Mouse (Mus musculus) hindbrain, postnatal 0 days (tissue): ENCODE results near the gene Zfp219. TPM values are rescaled to one million over a fixed set of nuclear protein-coding genes. Genes with fewer than 3 reads are reported as not detected.

Experiments
- ATAC-seq: fragments of 200-750 bp; cut with Nextera tagmentation; 2 replicates; pipeline ENCODE4 v1.8.0; 2017; ENCODE audit warnings: mild to moderate bottlenecking, moderate TSS enrichment, moderate library complexity
- DNase-seq: peaks from one replicate; pipeline ENCODE4 v3.0.0-alpha.2; 2015; ENCODE audit warnings: low spot score
- H3K27ac ChIP-seq: fragments of 300-500 bp; sonication (generic); 2 replicates; pipeline ENCODE4 v1.5.1; 2014; ENCODE audit warnings: mild to moderate bottlenecking
- H3K27me3 ChIP-seq: fragments of 300-500 bp; sonication (generic); 2 replicates; pipeline ENCODE4 v1.6.1; 2014; ENCODE audit warnings: low read length, mixed read lengths; ENCODE audit not compliant: insufficient read depth
- H3K36me3 ChIP-seq: fragments of 300-500 bp; sonication (generic); 2 replicates; pipeline ENCODE4 v1.6.1; 2014; ENCODE audit warnings: low read length, mixed read lengths; ENCODE audit not compliant: insufficient read depth
- H3K4me1 ChIP-seq: fragments of 300-500 bp; sonication (generic); 2 replicates; pipeline ENCODE4 v1.6.1; 2014; ENCODE audit warnings: antibody characterized with exemption, low read length, mixed read lengths; ENCODE audit not compliant: insufficient read depth
- H3K4me2 ChIP-seq: fragments of 300-500 bp; sonication (generic); 2 replicates; pipeline ENCODE4 v1.6.1; 2014; ENCODE audit warnings: low read depth, mild to moderate bottlenecking, low read length, moderate library complexity, mixed read lengths
- H3K4me3 ChIP-seq: fragments of 300-500 bp; sonication (generic); 2 replicates; pipeline ENCODE4 v1.5.1; 2014; ENCODE audit warnings: low read length
- H3K9ac ChIP-seq: fragments of 300-500 bp; sonication (generic); replicated peaks from 2 replicates; pipeline ENCODE4 v1.6.1; 2014; ENCODE audit warnings: mild to moderate bottlenecking, low read length, moderate library complexity, mixed read lengths
- H3K9me3 ChIP-seq: fragments of 300-500 bp; sonication (generic); 2 replicates; pipeline ENCODE4 v1.6.1; 2016; ENCODE audit warnings: low read length, mixed read lengths
- CTCF ChIP-seq: IDR thresholded peaks from 2 replicates; pipeline ENCODE4 v1.5.1; 2016; ENCODE audit warnings: antibody characterized with exemption, control low read depth, low read depth
- WGBS: fragments of 180-500 bp; shearing (Covaris S2); extraction: QIAGEN DNeasy Blood & Tissue Kit; methylation state at CpG from one replicate; pipeline ENCODE4 v1.1.7; 2014; 5-methylcytosine and 5-hydroxymethylcytosine counted together
- polyA plus RNA-seq: library from polyadenylated mRNA; unstranded; fragments of >200 nt; fragmentation: Nextera tagmentation; extraction: Ambion mirVana; gene quantifications from 2 replicates; pipeline ENCODE4 v1.2.1, GENCODE M21; 2015
- total RNA-seq: library from RNA; depleted of rRNA; stranded (reverse); fragments of >200 nt; gene quantifications from 2 replicates; pipeline ENCODE4 v1.2.3, GENCODE M21; 2014

Zfp219 gene
- total and polyA plus RNA-seq, 2 experiments from 2014 or later: 25.8 to 91.7 TPM

GRCm38 (mm10) chr14:52022709-52023459 is 2.4 kb upstream of the Zfp219 start:
- DNase-seq (peak; percentile 94), ATAC-seq (peak; percentile 59)
- Histone ChIP-seq H3K27ac (peak overlapping the region; percentile 82), H3K4me1 (peaks cover 20% of the 10 kb centered on the region; the same call in 1 of the 2 replicates), H3K9me3 (no peaks in the 10 kb centered on the region), H3K27me3 (no peaks in the 10 kb centered on the region), H3K36me3 (no peaks in the 10 kb centered on the region), H3K4me2 (peak overlapping the region; percentile 55), H3K4me3 (peak overlapping the region; percentile 15), H3K9ac (peak overlapping the region; percentile 35; the same call in 1 of the 2 replicates)
- 3% methylated on average over 23 of the region's 23 CpGs for WGBS
- TF ChIP-seq CTCF: peak; percentile 76

DNA sequence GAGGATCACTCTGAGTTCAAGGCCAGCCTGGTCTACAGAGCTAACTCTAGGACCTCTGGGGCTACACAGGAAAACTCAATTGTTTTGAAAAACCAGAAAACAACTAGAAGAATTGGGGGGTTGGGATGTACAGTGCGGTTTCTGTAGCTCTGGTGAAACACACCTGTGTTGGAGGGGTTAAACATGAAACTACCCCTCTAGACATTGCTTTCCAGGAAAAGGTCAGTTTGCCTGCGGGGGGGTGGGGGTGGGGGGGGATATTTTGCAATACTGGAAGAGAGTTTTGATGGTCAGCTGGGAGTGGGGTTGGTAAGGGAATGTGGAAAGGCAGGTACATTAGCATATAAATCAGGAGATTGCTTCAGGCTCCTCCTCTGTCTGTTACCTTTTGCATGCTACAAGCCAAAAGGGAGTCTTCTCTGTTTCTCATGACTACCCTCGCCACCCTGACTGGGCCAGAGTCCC is 1.7 kb upstream of the Zfp219 start:
- TF ChIP-seq CTCF: no peak
- Histone ChIP-seq H3K9ac (no peak overlapping the region), H3K27ac (peak overlapping the region; percentile 82), H3K4me3 (no peak overlapping the region), H3K9me3 (no peaks in the 10 kb centered on the region), H3K4me1 (peaks cover 20% of the 10 kb centered on the region; the same call in 1 of the 2 replicates), H3K4me2 (peak overlapping the region; percentile 55), H3K27me3 (no peaks in the 10 kb centered on the region), H3K36me3 (no peaks in the 10 kb centered on the region)
- no peak for ATAC-seq
- DNase-seq: no peak
- WGBS: 60% methylated on average over 3 of the region's 3 CpGs

GRCm38 (mm10) chr14:52021568-52022212 is 1.2 kb upstream of the Zfp219 start:
- Histone ChIP-seq H3K4me1 (peaks cover 20% of the 10 kb centered on the region; the same call in 1 of the 2 replicates), H3K9ac (no peak overlapping the region), H3K36me3 (no peaks in the 10 kb centered on the region), H3K9me3 (no peaks in the 10 kb centered on the region), H3K4me3 (no peak overlapping the region), H3K27ac (0 out of 2 replicates have a peak overlapping the region, but pooled peaks have one; percentile 99), H3K27me3 (no peaks in the 10 kb centered on the region), H3K4me2 (no peak overlapping the region; the same call in 1 of the 2 replicates)
- TF ChIP-seq CTCF: no peak
- ATAC-seq (no peak), DNase-seq (no peak)
- WGBS: 89% methylated on average over 8 of the region's 8 CpGs

DNA sequence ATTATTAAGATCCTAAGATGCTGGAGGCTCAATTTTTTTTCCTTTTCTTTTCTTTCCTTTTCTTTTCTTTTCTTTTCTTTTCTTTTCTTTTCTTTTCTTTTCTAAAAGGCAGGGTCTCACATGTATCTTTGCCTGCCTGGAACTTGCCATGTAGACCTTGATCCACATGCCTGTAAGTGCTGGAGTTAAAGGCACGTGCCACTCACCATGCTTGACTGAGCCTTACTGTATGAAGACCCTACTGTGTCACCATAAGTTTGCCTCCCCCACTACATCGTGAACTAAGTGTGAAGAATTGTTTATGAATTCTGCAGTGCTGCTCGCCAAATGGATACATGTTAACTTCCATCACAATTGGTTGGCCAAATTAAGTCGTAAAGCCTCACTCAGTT is 601 bp upstream of the Zfp219 start:
- H3K36me3 ChIP-seq: no peaks in the 10 kb centered on the region
- H3K9ac ChIP-seq: peak overlapping the region; percentile 96; the same call in 1 of the 2 replicates
- ATAC-seq (no peak), DNase-seq (no peak)
- no peaks in the 10 kb centered on the region for H3K9me3 ChIP-seq
- H3K4me3 ChIP-seq: no peak overlapping the region
- TF ChIP-seq CTCF: no peak
- peak overlapping the region; percentile 73 for H3K4me2 ChIP-seq
- WGBS: 49% methylated on average over 4 of the region's 4 CpGs
- H3K27me3 ChIP-seq: no peaks in the 10 kb centered on the region
- peak overlapping the region; percentile 99 for H3K27ac ChIP-seq
- peaks cover 24% of the 10 kb centered on the region; the same call in 1 of the 2 replicates for H3K4me1 ChIP-seq

DNA sequence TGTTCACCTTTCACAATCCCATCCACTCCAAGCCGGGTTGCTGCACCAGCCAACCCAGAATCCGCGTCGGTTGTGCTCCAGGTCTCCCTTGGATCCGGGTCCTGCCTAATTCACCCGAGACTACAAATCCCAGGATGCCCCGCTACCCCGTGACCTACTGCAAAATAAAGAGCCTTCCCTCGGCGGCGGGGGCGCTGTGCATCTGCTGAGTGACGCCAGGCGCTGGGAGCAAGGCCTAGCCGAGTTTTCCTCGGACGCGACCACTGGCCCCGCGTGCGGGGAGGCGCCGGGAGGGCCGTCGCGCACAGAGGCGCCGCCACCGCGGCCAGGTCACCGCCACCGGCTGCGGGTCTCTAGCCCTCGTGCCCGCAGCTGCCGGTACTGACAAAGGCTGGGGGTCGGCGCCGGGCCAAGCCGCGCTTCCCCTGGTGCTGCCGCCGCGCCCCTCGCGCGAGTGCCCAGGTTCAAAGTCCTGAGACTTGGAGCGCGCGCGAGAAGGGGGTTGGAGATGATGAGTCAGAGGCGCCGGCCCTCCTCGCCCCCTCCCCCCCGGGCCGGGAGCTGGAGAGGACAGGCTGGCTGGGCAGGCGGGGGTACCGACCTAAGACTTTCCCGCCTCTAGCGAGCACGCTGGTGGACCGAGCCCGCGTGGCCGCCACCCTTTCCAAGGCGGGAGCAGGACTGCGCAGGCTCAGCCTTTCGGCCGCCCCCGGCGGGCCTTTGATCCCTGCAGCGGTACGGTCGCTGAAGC is 768 bp downstream of the Zfp219 start:
- peaks cover 32% of the 10 kb centered on the region for H3K4me1 ChIP-seq
- H3K27me3 ChIP-seq: no peaks in the 10 kb centered on the region

DNA sequence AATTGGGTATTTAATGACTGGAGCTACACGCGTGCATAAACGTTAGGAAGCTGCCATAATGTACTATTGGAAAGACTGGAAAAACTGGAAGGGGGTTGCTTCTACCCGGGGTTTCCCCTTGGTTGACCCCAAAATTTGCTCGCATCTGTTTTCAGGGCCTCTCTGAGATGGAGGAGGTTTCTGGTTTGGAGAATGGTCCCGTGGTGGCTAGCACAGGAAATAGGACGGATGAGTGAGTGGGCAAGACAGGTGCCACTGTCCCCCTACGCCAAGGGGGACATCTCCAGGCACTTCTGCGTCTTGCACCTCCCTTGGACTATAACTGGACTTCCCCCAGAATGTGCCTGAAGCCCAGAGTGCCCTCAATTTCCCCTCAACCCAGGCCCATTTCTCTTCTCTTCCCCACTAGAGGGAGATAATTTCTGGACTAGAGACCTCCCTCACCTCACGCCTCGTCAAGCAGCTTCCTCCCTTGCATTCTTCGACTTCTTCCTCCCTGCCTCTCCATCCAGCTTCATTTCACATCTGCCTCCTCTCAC is 1.4 kb downstream of the Zfp219 start:
- Histone ChIP-seq H3K9ac (peak overlapping the region; percentile 96), H3K27ac (peak overlapping the region; percentile 99), H3K4me1 (peaks cover 32% of the 10 kb centered on the region), H3K36me3 (no peaks in the 10 kb centered on the region), H3K27me3 (no peaks in the 10 kb centered on the region), H3K4me3 (peak overlapping the region; percentile 65), H3K9me3 (no peaks in the 10 kb centered on the region), H3K4me2 (peak overlapping the region; percentile 73)
- 28% methylated on average over 12 of the region's 12 CpGs for WGBS
- ATAC-seq (no peak; the same call in 1 of the 2 replicates), DNase-seq (no peak)
- no peak for TF ChIP-seq CTCF

More for the DNA sequence above, 768 bp downstream of the Zfp219 start:
- peak overlapping the region; percentile 96 for H3K9ac ChIP-seq
- under 1% methylated on average over 63 of the region's 74 CpGs for WGBS
- H3K4me2 ChIP-seq: peak overlapping the region; percentile 73
- peak overlapping the region; percentile 99 for H3K27ac ChIP-seq
- TF ChIP-seq CTCF: peak; percentile 70
- H3K36me3 ChIP-seq: no peaks in the 10 kb centered on the region
- peak; percentile 92 for ATAC-seq
- H3K9me3 ChIP-seq: no peaks in the 10 kb centered on the region
- peak overlapping the region; percentile 65 for H3K4me3 ChIP-seq
- DNase-seq: peak; percentile 99
